Mouse (Mus musculus) layer of hippocampus, postnatal 10 days (tissue): ENCODE data around the gene Grap. TPM values are rescaled to one million over a fixed set of nuclear protein-coding genes. Genes with fewer than 3 reads are reported as not detected.
"Not testable (repeated sequence)": the region's sequence is repeated elsewhere in the genome, so short reads cannot be mapped to it uniquely, and the experiment has no call there.

ENCODE experiments used
- DNase-seq, 2 experiments: peaks; one replicate each; pipeline ENCODE4 v3.0.0; 2021; ENCODE audit warnings: low spot score in 2 of 2
- long read RNA-seq: library from polyadenylated mRNA; stranded (forward); transcript quantifications from one replicate; pipeline ENCODE4 v2.0.0, GENCODE M21; 2023
- total RNA-seq, 2 experiments: library from RNA; stranded (reverse); gene quantifications; 2 replicates each; pipeline ENCODE4 v1.2.3; 2021

Grap gene
- 10 to 100 TPM in 1 of 2 experiments, 1 to 10 TPM in 1; 9.6 to 10.4 TPM for total RNA-seq
- long read RNA-seq, transcript Grap-201 (5 exons, 1,662 nt) = major isoform, 10 of 11 reads
- long read RNA-seq, partial matches to known transcripts = 0 of 11 reads
- long read RNA-seq, other reads (novel, unspliced or antisense) = 1 of 11 reads

DNA sequence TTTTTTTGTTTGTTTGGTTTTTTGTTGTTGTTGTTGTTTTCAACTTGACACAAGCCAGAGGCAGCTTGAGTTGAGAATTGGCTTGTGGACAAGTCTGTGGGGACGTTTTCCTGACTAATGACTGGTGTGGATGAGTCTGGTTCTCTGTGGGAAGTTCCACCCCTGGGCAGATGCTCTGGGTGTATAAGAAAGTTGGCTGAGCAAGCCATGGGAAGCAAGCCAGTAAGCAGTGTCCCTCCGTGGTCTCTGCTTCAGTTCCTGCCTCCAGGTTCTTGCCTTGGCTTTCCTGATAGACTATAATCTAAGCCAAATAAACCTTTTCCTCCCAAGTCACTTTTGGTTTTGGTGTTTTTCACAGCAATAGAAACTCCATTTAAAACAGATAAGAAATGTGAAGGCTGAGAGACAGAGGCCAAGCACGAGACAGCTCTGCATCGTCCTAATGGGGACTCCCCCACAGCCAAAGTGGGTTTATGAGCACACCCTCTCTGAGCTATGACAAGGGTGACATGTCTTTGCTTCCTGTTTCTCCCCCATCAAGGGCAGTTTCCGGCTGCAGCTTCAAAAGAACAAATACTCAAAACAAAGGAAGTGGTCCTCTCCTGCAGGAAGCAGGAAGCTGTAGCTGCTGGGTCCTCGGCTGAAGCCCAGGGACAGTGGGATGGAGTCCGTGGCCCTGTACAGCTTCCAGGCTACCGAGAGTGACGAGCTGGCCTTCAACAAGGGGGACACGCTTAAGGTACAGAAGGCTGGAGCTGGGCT lies at the start of gene Grap:
Grap (plus strand) TSS at position 580 of the 762 bp plus-strand sequence.
- DNase-seq = no peak

DNA sequence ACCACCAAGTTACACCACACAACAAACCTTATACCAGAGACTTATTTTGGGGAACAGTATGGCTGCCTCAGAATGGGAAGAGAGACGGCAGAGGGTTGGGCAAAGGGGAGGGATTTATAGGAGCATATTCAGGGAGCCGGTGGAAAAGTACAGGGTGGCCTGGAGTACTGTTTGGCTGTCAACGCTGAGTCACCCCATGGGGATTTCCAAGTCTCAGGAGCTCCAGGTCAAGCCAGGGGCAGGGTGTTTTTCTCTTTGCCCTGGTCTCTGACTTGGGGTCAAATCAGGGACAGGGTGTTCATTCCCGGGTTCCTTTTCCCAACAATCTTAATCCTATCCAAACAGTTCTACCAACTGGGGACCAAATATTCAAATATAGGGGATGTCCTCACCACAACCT lies 45.0 kb upstream of the Grap start:
- no peak for DNase-seq

GRCm38 (mm10) chr11:61611197-61611596 lies 41.9 kb upstream of the Grap start:
- DNase-seq = no peak

DNA sequence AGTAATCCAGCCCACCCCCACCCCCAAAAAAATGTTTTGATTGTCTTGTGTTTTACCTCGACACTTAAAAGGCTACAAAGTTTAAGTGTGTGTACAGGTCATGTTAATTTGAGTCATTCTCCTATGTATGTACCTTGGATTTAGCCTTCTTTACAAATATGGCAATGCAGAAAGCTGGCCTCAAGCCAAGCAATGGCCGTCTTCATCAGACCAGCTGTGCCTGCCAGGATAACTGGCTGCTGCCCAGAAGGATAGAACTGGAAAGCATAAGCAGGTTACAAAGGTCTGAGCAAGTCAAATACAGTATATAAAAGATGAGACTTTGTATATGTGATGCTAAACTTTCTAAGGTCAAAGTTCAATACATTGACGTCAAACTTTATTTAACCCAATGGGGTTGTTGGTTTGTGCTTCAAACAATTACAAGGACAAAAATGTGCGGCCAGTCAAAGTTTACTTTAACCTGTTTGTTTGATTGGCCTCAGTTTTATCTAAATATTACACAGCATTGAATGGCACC lies 40.9 kb upstream of the Grap start:
- DNase-seq = no peak

DNA sequence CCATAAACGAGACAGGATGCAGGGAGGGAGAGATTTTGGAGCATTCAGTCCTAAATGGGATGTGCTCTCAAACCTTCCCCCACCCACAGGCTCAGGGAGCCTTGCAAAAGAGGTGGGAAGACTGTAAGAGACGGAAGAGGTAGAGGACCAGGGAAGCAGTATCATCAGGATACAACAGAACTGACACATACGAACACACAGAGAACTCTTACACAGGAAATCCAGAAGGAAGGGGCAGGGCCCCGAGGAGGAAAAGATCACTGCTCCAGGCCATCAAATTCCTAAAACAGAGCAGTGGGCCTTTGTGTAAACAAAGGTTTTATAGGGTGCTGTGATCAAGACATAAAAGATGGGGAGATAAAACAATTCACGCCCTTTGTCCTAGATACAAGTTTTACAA lies 38.7 kb upstream of the Grap start:
- no peak for DNase-seq

- no peak for DNase-seq
Observed at GRCm38 (mm10) chr11:61615686-61616522, 37.2 kb upstream of the Grap start.

DNA sequence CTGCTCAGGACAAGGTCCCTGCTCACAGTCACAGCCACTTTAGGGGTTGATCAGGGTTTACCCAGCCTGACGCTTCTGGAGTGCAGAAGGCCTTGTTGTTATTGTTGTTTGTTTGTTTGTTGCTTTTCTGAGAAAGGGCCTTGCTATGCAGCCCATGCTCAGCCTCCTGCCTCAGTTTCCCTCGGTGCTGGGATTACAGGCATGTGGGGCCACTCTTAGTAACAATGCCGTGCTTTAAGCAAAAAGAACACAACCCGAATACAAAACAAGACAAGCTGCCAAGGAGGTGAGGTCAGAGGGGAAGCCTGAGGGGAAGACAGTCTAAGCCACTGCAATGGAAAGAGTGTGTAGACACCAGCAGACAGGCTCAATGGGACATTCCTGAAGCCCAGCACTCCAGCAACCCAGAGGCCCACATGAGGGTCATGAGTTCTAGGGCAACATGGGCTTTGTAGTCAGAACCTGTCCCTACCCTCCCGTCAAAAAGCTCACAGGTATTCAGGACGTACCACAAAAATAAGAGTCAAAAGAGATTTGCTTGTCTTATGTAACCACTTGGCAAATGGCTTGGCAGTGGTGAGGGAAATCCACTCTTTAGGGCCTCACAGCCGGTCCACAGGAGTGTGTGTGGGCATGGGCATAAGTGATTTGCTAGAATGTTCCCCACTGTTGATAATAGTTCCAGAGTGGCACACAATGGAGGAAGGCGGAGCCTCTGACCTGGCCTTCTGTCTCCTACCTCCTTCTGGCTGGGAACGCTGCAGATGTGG lies 36.4 kb upstream of the Grap start:
- no peak for DNase-seq

DNA sequence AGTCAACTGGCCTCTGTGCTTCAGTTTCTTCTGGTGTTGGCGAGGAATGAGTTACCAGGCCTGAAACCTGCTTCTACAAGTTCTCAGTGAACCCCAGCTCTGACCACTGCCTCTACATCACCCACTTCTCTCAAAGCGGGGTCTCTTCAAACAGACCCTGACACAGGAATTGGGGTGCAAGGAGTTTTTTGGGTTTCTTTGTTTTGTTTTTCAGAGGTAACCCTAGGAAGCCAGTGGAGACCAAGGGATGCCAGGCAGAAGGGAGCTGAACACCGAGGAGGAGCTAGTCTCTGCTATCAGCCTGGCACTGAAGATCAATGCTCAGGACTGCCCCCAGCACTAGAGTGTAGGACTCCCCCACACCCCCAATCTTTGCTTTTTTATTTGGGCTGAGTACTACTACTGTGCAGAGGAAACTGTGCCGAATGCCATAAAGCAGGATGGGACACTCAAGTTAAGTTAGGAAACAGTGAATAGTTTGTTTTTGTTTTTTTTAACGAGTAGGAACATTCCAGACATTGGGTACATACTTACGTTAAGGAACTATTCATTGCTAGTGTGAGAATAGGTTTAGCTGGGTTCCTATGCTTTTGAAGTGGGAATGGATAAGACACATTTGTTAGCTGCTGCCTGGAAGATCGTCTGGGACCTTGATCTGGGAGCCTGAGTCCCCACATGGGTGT lies 35.6 kb upstream of the Grap start:
- DNase-seq = no peak

GRCm38 (mm10) chr11:61618131-61618530 lies 34.9 kb upstream of the Grap start:
- DNase-seq = no peak

DNA sequence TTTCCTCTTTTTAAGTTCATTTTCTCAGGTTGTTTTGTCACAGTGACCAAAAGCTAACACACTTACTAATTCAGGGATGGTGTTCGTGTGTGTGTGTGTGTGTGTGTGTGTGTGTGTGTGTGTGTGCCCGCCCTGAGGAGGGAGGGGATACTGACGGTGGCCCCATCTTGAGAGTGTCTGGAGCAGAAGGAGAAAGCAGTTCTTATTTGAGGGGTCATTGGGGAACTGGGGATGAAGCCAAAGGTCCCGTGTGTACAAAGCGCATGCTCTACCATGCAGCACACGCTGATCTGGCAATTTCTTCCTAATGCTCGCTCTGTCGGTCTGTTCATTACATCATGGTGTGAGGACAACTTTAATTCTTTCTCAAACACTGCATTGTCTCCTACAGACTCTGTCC lies 34.5 kb upstream of the Grap start:
- no peak for DNase-seq

- no peak for DNase-seq
Observed at GRCm38 (mm10) chr11:61619356-61619755, 33.7 kb upstream of the Grap start.

DNA sequence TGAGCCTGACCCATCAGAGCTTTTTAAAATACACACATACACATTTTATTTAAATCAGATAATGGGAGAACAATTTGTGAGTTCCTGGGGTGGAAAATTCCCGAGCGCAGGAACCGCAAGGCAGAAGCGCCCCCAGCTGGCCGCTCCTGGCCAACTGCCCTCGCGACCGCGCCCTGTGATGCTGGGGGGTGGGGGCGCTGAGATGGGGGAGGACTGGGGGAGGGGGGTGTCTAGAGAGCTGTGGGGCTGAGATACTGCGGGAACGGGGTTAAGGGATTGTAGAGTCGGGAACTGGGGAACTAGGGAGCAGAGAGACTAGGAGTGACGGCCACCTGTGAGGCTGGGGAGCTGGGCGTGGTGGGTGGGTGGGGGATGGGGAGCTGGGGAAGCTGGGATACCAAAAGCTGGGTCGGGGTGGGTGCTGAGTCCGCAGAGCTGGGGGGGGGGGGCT lies 33.2 kb upstream of the Grap start:
- DNase-seq = peak; percentile 76 to 85

DNA sequence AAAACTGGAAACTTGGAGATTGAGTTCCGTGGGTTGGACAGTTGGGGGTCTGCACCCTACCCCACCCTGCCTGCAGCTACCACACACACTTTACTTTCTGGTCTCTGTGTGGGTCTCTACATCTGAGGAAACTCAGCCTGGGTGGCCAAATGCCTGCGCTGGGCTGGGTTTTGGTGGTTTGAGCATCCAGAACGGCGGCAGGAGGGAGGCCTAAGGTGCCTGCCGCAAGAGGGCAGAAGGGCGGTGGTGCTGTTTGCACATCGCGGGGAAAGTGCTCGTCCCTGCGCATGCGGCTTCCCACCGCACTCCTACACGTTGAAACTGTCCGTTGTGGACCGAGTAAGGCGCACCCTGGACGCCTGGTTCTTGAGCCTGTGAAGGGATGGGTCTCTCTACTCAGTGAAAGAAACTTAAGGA lies 32.8 kb upstream of the Grap start:
- peak; percentile 83 to 88 for DNase-seq

DNA sequence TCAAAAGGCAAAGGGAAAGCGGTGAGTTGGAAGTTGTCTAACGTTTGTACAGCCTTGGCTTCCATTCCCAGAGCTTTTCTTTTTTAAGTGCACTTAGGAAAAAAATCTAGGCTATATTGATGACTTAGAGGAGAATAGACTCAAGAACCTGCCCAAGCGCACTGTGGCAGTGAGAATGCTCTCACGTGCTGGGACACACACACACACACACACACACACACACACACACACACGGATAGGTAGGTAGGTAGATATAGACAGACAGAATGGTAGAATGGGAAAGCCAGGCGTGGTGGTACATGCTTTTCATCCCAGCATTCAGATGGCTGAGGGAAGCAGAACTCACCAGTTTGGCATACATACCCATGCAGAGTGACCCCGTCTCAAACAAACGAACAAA lies 32.3 kb upstream of the Grap start:
- no peak for DNase-seq

- DNase-seq = no peak
Observed at GRCm38 (mm10) chr11:61625136-61625535, 27.9 kb upstream of the Grap start.

DNA sequence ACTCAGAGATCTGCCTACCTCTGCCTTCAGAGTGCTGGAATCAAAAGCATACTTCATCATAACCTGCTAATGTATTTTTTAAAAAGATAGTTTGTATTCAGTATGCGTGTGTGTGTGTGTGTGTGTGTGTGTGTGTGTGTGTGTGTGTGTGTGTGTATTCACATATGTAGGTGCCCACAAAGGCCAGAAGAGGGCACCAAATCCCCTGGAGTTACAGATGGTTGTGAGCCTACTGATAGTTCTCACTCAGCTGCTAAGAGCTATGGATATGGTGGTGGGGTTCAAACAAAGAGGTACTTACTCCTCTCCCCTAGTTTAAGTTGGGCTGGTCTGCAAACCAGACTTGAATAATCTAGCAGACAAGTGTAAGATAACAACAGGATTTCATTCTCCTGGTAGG lies 26.6 kb upstream of the Grap start:
- DNase-seq = no peak

DNA sequence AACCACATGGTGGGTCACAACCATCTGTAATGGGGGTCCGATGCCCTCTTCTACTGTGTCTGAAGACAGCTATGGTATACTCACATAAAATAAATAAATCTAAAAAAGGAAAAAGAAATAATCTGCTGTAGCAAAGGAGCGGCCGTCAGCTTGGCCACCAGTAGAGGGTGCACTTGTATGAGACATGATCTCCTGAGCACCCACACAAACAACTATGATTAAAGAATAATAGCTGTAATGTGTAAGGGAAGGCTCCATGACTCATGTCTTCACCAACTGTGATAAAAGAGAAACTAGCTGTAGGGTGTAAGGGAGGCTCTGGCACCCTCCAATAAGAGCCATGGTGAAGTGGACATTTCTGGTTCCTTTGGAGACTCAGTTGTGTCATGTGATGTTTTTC lies 23.4 kb upstream of the Grap start:
- no peak for DNase-seq

- not testable (repeated sequence) for DNase-seq
Observed at GRCm38 (mm10) chr11:61636309-61636708, 16.8 kb upstream of the Grap start.

- no peak for DNase-seq
Observed at GRCm38 (mm10) chr11:61637413-61637812, 15.7 kb upstream of the Grap start.

GRCm38 (mm10) chr11:61637856-61638255 lies 15.2 kb upstream of the Grap start:
- DNase-seq = no peak
